Mouse (Mus musculus) embryonic facial prominence, embryonic 12.5 days (tissue): ENCODE data around the gene Adat1. TPM values are rescaled to one million over a fixed set of nuclear protein-coding genes. Genes with fewer than 3 reads are reported as not detected.

ENCODE experiments used
- ATAC-seq: fragments of 200-750 bp; cut with Nextera tagmentation; 2 replicates; pipeline ENCODE4 v1.8.0; 2017; ENCODE audit not compliant: insufficient number of reproducible peaks, insufficient read depth, low FRiP score, low TSS enrichment
- H3K27ac ChIP-seq: fragments of 300-500 bp; sonication (generic); 2 replicates; pipeline ENCODE4 v1.5.1; 2016; ENCODE audit warnings: mild to moderate bottlenecking
- H3K27me3 ChIP-seq: fragments of 300-500 bp; sonication (generic); 2 replicates; pipeline ENCODE4 v1.6.1; 2016; ENCODE audit warnings: mild to moderate bottlenecking, moderate library complexity
- H3K36me3 ChIP-seq: fragments of 300-500 bp; sonication (generic); 2 replicates; pipeline ENCODE4 v1.6.1; 2016; ENCODE audit warnings: mild to moderate bottlenecking
- H3K4me1 ChIP-seq: fragments of 300-500 bp; sonication (generic); 2 replicates; pipeline ENCODE4 v1.6.1; 2016
- H3K4me2 ChIP-seq: fragments of 300-500 bp; sonication (generic); replicated peaks from 2 replicates; pipeline ENCODE4 v1.6.1; 2016; ENCODE audit warnings: mild to moderate bottlenecking, moderate library complexity
- H3K4me3 ChIP-seq: fragments of 300-500 bp; sonication (generic); 2 replicates; pipeline ENCODE4 v1.5.1; 2016; ENCODE audit warnings: mild to moderate bottlenecking
- H3K9ac ChIP-seq: fragments of 300-500 bp; sonication (generic); 2 replicates; pipeline ENCODE4 v1.6.1; 2016; ENCODE audit warnings: mild to moderate bottlenecking, moderate library complexity
- H3K9me3 ChIP-seq: fragments of 300-500 bp; sonication (generic); 2 replicates; pipeline ENCODE4 v1.6.1; 2016; ENCODE audit warnings: mild to moderate bottlenecking, moderate library complexity
- WGBS: fragments of 180-500 bp; shearing (Covaris S2); methylation state at CpG from one replicate; pipeline ENCODE4 v1.1.7; 2016; 5-methylcytosine and 5-hydroxymethylcytosine counted together
- polyA plus RNA-seq: library from polyadenylated mRNA; unstranded; fragments of >200 nt; fragmentation: Nextera tagmentation; extraction: Ambion mirVana; gene quantifications from 2 replicates; pipeline ENCODE4 v1.2.1, GENCODE M21; 2016

Gene Adat1
- polyA plus RNA-seq, 1 experiment from 2014 or later = 11.5 TPM

- Histone ChIP-seq H3K4me2 (no peak overlapping the region), H3K27ac (no peak overlapping the region), H3K27me3 (no peaks in the 10 kb centered on the region), H3K4me3 (no peak overlapping the region), H3K36me3 (peaks cover 62% of the 10 kb centered on the region), H3K9ac (no peak overlapping the region), H3K9me3 (no peaks in the 10 kb centered on the region), H3K4me1 (peaks cover 7% of the 10 kb centered on the region; the same call in 1 of the 2 replicates)
- WGBS = 95% methylated on average over 6 of the region's 6 CpGs
- ATAC-seq = no peak
These were observed 13.5 kb upstream of the Adat1 start for GRCm38 (mm10) chr8:112005601-112006000.

DNA sequence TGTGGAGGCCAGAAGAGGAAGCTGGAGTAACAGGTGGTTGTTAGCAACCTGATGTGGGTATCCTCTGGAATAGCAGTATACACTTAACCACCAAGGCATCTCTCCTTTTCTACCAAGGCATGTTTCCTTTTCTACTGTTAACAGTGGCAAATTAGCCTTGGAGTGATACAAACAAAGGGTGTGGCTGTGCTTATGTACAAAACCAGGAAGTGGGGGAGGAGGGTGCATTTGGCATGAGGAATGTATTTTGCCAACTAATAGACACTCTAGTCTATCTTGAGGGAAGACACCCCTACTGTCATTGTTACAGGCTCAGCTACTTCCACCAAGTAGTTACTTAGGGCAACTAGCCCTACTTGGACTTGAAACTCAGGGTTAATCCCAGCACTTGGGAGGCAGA, 12.7 kb upstream of the Adat1 start:
- Histone ChIP-seq H3K4me3 (no peak overlapping the region), H3K27me3 (no peaks in the 10 kb centered on the region), H3K9ac (no peak overlapping the region), H3K4me2 (no peak overlapping the region), H3K4me1 (no peaks in the 10 kb centered on the region), H3K36me3 (peaks cover 71% of the 10 kb centered on the region), H3K9me3 (no peaks in the 10 kb centered on the region), H3K27ac (no peak overlapping the region)
- ATAC-seq = no peak

- ATAC-seq = no peak
- H3K4me2 ChIP-seq = no peak overlapping the region; the same call in 1 of the 2 replicates
- no peaks in the 10 kb centered on the region for H3K27me3 ChIP-seq
- WGBS = 81% methylated on average over 3 of the region's 3 CpGs
- H3K36me3 ChIP-seq = peaks cover 60% of the 10 kb centered on the region
- H3K4me3 ChIP-seq = no peak overlapping the region
- 0 out of 2 replicates have a peak, but pooled peaks cover 4% of the 10 kb centered on the region for H3K4me1 ChIP-seq
- no peaks in the 10 kb centered on the region for H3K9me3 ChIP-seq
- no peak overlapping the region for H3K27ac ChIP-seq
- no peak overlapping the region for H3K9ac ChIP-seq
These were observed 569 bp upstream of the Adat1 start for GRCm38 (mm10) chr8:111992703-111993039.

DNA sequence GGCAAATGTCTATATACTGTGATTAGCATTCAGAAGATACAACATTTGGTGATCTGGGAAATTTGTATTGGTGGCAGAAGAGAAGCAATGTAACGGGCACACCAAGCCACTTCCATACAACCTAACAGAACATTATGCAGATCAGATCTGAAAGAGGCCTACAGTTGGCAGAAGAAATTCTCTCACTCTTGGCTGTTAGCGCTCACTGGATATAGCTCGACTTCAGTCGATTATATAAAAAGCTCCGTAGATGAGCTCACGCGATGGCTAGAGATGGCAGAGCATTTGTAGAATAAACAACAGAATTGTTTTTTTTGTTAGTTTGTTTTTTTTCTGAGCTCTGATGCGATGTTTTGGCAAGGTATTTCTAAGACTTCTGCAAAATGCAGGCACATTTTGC, 824 bp downstream of the Adat1 start:
- Histone ChIP-seq H3K9ac (peak overlapping the region; percentile 80), H3K4me3 (peak overlapping the region; percentile 79), H3K4me1 (0 out of 2 replicates have a peak, but pooled peaks cover 4% of the 10 kb centered on the region), H3K4me2 (peak overlapping the region; percentile 52), H3K27me3 (no peaks in the 10 kb centered on the region), H3K36me3 (peaks cover 58% of the 10 kb centered on the region), H3K9me3 (no peaks in the 10 kb centered on the region), H3K27ac (no peak overlapping the region)
- 65% methylated on average over 8 of the region's 8 CpGs for WGBS
- ATAC-seq = no peak

DNA sequence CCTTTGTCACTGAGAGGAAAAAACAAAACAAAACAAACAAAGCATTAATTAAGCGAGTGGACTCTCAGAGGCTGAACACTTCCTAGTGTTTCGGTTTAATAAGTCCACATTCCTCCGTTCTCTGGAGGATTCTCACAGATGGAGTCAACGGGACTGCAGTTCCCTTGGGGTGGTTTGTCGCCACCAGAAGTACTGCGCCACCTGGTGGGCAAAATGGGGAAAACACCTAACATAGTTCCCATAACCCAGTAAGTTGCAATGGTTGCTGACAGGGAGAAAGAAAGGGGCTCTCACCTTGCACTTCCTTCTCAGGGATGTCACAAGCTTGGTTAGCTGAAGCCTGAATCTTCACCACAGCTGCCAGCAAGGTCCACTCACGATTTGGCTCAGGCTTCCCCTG, 2.2 kb downstream of the Adat1 start:
- Histone ChIP-seq H3K4me3 (no peak overlapping the region), H3K27ac (no peak overlapping the region), H3K27me3 (no peaks in the 10 kb centered on the region), H3K4me1 (0 out of 2 replicates have a peak, but pooled peaks cover 4% of the 10 kb centered on the region), H3K4me2 (no peak overlapping the region), H3K9ac (no peak overlapping the region), H3K9me3 (no peaks in the 10 kb centered on the region), H3K36me3 (peaks cover 50% of the 10 kb centered on the region)
- no peak for ATAC-seq
- 12% methylated on average over 7 of the region's 7 CpGs for WGBS

DNA sequence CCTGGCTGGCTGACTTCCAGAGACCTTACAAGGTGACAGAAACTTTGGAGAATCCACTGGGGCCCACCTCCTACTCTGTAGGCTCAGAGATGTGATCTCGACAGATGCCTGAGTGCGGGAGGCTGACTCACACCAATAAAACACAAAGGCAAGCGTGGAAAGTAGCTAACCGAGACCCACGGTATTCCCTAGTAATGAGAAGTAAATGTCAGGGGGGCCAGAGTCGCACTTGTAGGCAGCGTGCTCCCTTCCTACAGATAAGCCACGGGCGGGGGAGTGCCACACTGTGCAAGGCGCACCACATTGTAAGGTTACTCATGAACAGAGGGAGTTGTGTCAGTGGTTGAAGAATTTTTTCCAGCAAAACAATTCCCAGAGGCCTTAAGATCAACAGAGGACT, 7.6 kb downstream of the Adat1 start:
- Histone ChIP-seq H3K27me3 (no peaks in the 10 kb centered on the region), H3K27ac (no peak overlapping the region), H3K36me3 (peaks cover 54% of the 10 kb centered on the region), H3K4me1 (no peaks in the 10 kb centered on the region), H3K4me2 (no peak overlapping the region), H3K9me3 (no peaks in the 10 kb centered on the region), H3K9ac (no peak overlapping the region), H3K4me3 (no peak overlapping the region)
- WGBS = 88% methylated on average over 10 of the region's 10 CpGs
- ATAC-seq = no peak

DNA sequence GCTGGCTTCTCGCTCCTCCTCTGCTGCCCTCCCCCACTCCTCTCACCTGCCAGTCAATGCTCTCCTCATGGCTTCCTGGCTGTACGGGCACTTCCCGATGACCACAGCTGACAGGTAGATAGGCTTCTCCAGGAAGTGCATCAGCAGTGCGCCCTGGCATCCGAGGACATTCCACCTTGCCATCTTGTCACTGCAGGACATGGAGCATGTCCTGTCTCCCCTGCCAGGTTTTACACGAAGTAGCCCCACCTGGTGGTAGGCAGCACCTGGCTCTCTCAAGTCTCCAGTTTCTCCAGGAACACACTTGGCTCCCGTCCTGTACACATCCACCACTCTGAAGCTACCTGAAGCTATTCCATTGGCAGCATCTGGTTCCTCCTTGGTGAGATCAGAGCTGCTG, 10.0 kb downstream of the Adat1 start:
- ATAC-seq = no peak
- peaks cover 48% of the 10 kb centered on the region for H3K36me3 ChIP-seq

DNA sequence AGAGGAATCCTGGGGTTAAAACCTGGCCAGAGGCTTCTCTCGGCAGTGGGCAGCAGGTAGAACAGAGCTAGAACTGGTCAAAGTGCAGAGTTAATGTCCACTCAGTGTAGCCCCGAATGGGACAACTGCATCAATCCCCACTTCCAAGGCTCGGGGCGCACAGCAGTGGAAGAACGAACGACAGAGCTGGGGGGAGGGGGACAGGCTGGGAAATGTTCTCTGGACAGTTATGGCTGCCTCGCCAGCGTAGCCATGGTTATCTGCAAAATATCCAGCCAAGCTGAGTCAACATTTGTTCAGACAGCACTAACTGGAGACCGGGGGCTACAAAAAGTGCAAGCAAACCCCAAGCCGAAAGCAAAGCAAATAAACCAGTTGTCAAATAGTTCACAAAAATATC, 14.0 kb downstream of the Adat1 start:
- H3K36me3 ChIP-seq = peaks cover 54% of the 10 kb centered on the region
- H3K27ac ChIP-seq = no peak overlapping the region
- no peaks in the 10 kb centered on the region for H3K27me3 ChIP-seq
- no peak for ATAC-seq
- H3K9ac ChIP-seq = no peak overlapping the region
- no peak overlapping the region for H3K4me2 ChIP-seq
- no peaks in the 10 kb centered on the region for H3K4me1 ChIP-seq
- no peak overlapping the region for H3K4me3 ChIP-seq
- 74% methylated on average over 10 of the region's 10 CpGs for WGBS
- H3K9me3 ChIP-seq = no peaks in the 10 kb centered on the region

More for the DNA sequence above, 10.0 kb downstream of the Adat1 start:
- H3K9ac ChIP-seq = no peak overlapping the region
- no peak overlapping the region for H3K27ac ChIP-seq
- H3K4me1 ChIP-seq = no peaks in the 10 kb centered on the region
- H3K27me3 ChIP-seq = no peaks in the 10 kb centered on the region
- H3K4me2 ChIP-seq = no peak overlapping the region
- no peak overlapping the region for H3K4me3 ChIP-seq
- H3K9me3 ChIP-seq = no peaks in the 10 kb centered on the region
- 75% methylated on average over 7 of the region's 7 CpGs for WGBS

- no peak overlapping the region for H3K4me3 ChIP-seq
- no peaks in the 10 kb centered on the region for H3K9me3 ChIP-seq
- no peak overlapping the region for H3K9ac ChIP-seq
- no peak for ATAC-seq
- H3K36me3 ChIP-seq = peaks cover 44% of the 10 kb centered on the region
- no peak overlapping the region for H3K4me2 ChIP-seq
- H3K27me3 ChIP-seq = no peaks in the 10 kb centered on the region
- WGBS = 87% methylated on average over 2 of the region's 2 CpGs
- no peak overlapping the region for H3K27ac ChIP-seq
- H3K4me1 ChIP-seq = no peaks in the 10 kb centered on the region
These were observed 15.8 kb downstream of the Adat1 start for GRCm38 (mm10) chr8:111976326-111976725.

GRCm38 (mm10) chr8:111975706-111976105, 16.4 kb downstream of the Adat1 start:
- Histone ChIP-seq H3K9ac (no peak overlapping the region), H3K4me1 (no peaks in the 10 kb centered on the region), H3K4me3 (no peak overlapping the region), H3K36me3 (peaks cover 44% of the 10 kb centered on the region), H3K27ac (no peak overlapping the region), H3K27me3 (no peaks in the 10 kb centered on the region), H3K9me3 (no peaks in the 10 kb centered on the region), H3K4me2 (no peak overlapping the region)
- no peak for ATAC-seq
- 91% methylated on average over 2 of the region's 2 CpGs for WGBS

GRCm38 (mm10) chr8:111974138-111974537, 18.0 kb downstream of the Adat1 start:
- H3K9ac ChIP-seq = no peak overlapping the region
- H3K36me3 ChIP-seq = peaks cover 47% of the 10 kb centered on the region
- no peak overlapping the region for H3K27ac ChIP-seq
- H3K4me3 ChIP-seq = no peak overlapping the region
- no peak overlapping the region for H3K4me2 ChIP-seq
- H3K27me3 ChIP-seq = no peaks in the 10 kb centered on the region
- no peak for ATAC-seq
- no peaks in the 10 kb centered on the region for H3K4me1 ChIP-seq
- H3K9me3 ChIP-seq = no peaks in the 10 kb centered on the region
- 95% methylated on average over 12 of the region's 12 CpGs for WGBS

DNA sequence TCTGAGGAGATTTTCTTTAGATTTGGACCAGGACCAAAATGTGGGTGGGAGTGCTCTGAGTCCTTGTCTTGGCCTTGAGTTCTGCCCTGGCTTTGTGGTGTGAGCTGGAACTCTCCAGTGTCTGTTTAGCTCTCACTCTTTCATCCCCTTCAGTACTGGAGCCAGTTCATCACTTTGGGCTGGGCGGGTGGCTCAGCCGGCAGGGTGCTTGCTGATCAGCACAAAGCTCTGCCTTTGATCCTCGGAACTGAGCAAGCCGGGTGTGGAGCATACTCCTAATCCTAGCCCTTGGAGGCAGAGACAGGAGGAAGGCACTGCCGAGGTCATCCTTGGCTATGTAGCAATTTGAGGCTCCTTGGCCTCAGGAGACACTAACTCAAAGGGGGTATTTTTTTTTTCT, 23.1 kb downstream of the Adat1 start:
- 40% methylated on average over 5 of the region's 5 CpGs for WGBS
- H3K27me3 ChIP-seq = no peaks in the 10 kb centered on the region
- H3K9ac ChIP-seq = no peak overlapping the region

GRCm38 (mm10) chr8:111968541-111968940, 23.6 kb downstream of the Adat1 start:
- no peaks in the 10 kb centered on the region for H3K4me1 ChIP-seq
- no peak overlapping the region for H3K9ac ChIP-seq
- H3K27me3 ChIP-seq = no peaks in the 10 kb centered on the region
- H3K27ac ChIP-seq = no peak overlapping the region
- no peak overlapping the region for H3K4me2 ChIP-seq
- no peak overlapping the region for H3K4me3 ChIP-seq
- H3K9me3 ChIP-seq = no peaks in the 10 kb centered on the region
- 86% methylated on average over 10 of the region's 10 CpGs for WGBS
- peaks cover 21% of the 10 kb centered on the region for H3K36me3 ChIP-seq
- no peak for ATAC-seq

More for the DNA sequence above, 23.1 kb downstream of the Adat1 start:
- no peak overlapping the region for H3K4me3 ChIP-seq
- H3K9me3 ChIP-seq = no peaks in the 10 kb centered on the region
- no peak overlapping the region for H3K4me2 ChIP-seq
- ATAC-seq = no peak
- H3K36me3 ChIP-seq = peaks cover 25% of the 10 kb centered on the region
- no peak overlapping the region for H3K27ac ChIP-seq
- H3K4me1 ChIP-seq = no peaks in the 10 kb centered on the region
